Mouse (Mus musculus) heart, postnatal 14 days (tissue): ENCODE measurements around the gene Pde4a. TPM values are rescaled to one million over a fixed set of nuclear protein-coding genes. Genes with fewer than 3 reads are reported as not detected.
A peak's percentile ranks its signal among the peaks of the same experiment; 100 is the strongest.
"Not testable (repeated sequence)": the region's sequence is repeated elsewhere in the genome, so short reads cannot be mapped to it uniquely, and the experiment has no call there.

Source experiments
- DNase-seq, 2 experiments: peaks; one replicate each; pipeline ENCODE4 v3.0.0; 2021 to 2022
- intact Hi-C: fragments of 180-260 bp; cut with DNase I; formaldehyde crosslinking; loops from one replicate; pipeline ENCODE4 v1.15.1; 2025
- total RNA-seq, 2 experiments: library from RNA; stranded (reverse); gene quantifications; 2 replicates each; pipeline ENCODE4 v1.2.3; 2021

Pde4a gene
- total RNA-seq, 2 experiments from 2014 or later = 36.7 to 37.5 TPM

DNA sequence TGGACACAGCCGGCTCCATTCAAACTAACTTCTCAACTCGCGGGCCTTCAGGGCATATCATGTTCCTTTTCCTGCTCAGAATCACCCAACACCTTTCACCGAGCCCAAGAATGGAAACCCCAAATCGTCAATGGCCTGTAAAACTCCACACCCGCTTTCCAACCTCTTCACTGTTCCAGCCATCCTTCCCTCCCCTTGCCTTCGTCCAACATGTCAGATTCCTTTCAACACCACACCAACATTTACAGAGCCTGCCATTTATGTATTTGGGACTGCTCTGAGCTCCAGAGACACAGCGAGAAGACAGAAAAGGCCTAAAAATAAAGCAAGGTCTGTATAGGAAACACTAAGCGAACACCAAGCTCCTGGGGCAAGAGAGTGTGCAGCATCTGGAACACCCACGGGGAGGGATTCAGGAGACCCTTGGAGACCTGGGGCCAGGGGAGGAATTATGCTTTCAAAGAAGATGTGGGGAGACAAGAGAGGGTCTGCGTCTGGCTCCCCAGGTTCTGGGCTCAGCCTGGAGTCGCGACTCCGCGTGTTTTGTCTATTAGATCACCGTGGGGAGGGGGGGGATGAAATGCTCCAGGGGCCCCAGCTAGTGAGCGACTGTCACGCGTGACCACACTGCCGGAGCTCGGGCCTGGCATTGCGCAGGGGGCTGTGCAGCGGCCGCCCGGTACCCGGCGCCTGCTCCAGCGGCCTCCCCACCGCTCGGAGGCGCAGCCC, 72.7 kb downstream of the Pde4a start:
- no peak for DNase-seq
- intact Hi-C loops = loop anchor here (5.0 kb wide), 2 partner anchors 39 to 119 kb away; no protein-coding TSS in a partner anchor

DNA sequence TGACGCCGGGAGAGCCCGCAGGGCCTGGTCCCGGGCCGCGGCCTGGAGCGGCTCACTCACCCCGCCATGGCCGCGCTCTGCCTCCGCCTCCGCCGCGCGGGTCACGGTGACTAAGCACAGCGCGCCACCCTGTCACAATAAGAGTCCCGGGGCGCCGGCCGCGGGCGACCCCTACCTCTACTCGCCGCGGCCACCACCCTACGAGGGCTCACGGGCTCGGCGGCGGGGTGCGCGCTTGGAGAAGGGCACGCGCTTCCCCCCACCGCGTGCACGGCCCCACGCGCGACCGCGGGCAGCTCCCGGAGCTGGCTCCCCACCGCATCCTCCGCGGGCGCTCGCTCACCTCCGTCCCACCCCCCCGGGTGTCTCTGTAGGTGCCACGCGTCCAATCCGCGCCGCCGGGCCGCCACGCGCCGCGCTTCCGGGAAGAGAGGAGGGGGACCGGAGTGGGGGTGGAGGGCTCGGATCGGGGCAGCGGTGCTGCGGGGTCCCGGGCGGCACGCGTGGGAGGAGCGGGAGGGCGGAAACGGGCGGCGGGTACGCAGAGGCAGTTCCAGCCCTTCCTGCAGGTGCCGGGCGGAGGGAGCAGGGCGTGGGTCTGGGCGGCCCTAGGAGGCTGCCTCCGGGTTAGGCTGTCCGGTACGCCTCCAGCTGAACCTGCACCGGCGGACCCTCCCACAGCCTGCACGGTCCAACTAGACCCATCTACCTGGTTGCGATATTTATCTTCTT, 73.4 kb downstream of the Pde4a start, which contains the start of gene Keap1:
TSS of gene Keap1 (minus strand) at position 629 of the 732 bp plus-strand sequence.
- DNase-seq = peak; percentile 88
- intact Hi-C loops = loop anchor here (5.0 kb wide), 2 partner anchors 38 to 118 kb away; no protein-coding TSS in a partner anchor

DNA sequence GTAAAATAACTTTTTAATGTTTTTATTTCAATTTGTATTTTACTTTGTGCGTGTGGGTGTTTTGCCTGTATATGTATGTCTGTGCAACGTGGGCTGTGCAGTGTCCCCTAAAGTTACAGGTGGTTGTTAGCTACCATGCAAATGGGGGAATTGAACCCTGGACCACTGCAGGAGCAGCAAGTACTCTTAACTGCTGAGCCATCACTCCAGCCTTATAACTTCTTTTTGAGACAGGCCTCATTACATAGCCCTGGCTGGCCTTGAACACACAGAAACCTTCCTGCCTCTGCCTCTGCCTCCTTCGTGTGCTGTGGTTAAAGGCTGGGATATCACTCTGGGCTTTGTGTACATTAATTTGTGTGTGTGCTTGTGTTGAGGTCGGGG, 73.9 kb downstream of the Pde4a start:
- no peak for DNase-seq
- intact Hi-C loops = loop anchor here (5.0 kb wide), 2 partner anchors 38 to 118 kb away; no protein-coding TSS in a partner anchor

DNA sequence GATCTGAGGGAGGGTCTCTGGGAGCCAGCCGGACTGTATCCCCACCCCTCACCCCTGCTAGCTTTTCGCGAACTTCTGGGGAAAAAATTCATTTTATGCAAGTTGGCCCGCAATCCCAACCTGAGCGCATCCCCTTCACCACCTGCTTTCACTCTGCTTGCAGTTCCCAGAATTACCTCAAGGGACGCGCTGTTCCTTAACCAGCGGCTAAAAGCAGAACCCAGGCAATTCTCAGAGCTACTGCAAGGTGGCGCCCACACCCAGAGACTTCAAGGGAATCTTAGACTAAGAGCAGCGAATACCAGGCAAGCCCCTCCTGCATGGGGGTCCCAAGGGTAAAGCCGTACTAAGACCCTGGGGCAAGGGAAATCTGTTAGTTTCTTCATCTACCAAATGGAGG, 75.8 kb downstream of the Pde4a start:
- peak; percentile 77 to 87 for DNase-seq
- intact Hi-C loops = no loop called here

DNA sequence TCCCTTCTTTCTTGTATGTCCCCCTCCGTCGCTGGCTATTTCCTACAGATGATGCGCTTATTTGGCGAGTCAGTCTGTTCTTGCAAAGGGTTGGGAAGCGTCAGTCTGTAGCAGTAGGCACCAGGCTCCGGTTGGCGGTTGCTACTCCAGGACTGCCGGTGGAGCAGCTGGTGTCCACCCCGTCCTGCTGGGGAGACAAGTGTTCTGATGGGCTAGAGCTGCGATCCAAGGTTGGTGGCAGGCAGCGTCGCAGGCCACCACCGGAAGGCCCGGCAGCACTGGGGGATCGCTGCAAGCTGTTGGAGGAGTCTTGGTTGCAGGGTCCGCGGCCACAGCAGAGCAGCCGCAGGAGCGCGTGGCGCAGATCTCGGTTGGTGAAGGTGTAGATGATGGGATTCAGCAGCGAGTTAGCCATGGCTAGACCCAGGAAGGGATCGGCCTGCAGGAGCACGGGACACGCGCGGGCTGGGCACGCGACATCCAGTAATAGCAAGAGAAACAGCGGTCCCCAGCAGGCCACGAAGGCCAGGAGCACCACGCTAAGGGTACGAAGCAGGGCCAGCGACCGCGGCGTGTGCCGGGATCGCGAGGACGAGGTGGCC, 78.4 kb downstream of the Pde4a start:
- no peak for DNase-seq
- intact Hi-C loops = loop anchor here (2.0 kb wide), 2 partner anchors 19 to 43 kb away; partner anchors contain the start of gene Kri1

DNA sequence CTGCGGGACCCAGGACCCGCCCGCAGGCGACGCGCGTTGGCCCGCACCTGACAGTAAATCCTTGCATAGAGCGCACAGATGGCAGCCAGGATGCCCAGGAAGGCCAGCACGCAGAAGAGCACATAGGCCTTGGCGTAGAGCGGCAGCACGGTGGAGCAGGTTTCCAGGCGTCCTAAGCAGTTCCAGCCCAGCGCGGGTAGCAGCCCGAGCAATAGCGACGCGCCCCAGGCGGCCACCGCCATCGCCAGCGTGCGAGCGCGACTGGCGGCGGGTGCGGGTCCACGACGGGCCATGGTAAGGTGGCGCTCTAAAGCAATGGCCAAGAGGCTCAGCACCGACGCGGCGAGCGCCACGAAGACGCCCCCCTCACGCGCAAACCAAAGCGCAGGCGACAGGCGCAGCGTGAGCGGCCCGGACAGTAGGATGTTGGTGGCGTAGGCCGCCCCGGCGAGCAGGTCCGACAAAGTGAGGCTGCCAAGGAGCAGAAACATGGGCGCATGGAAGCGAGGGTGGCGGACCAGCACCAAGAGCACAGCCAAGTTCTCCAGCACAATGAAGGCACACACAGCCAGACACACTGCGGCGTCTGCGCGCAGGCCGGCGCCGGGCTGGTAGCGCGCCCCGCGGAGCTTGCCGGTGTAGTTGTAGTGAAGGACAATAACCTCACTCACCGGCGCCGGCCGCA, 79.1 kb downstream of the Pde4a start:
- intact Hi-C loops = no loop called here
- DNase-seq = peak; percentile 26 to 32

DNA sequence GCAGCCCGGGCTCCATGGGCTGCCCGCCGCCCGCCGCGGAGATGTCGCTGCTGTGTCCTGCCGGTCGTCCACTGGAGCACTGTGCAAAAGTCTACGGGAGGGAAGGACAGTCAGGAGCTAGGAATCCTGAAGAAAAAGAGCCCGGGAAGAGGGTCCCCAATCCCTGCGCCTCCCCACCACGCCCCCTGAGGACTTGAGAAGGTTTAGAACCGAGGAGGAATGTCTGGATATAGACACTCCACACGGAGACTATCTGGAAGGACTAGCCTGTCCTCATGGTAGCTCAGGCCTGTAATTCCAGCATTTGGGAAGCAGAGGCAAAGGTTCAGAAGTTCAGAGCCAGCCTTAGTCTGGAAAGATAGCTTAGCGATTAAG, 79.6 kb downstream of the Pde4a start:
- intact Hi-C loops = no loop called here
- no peak for DNase-seq

DNA sequence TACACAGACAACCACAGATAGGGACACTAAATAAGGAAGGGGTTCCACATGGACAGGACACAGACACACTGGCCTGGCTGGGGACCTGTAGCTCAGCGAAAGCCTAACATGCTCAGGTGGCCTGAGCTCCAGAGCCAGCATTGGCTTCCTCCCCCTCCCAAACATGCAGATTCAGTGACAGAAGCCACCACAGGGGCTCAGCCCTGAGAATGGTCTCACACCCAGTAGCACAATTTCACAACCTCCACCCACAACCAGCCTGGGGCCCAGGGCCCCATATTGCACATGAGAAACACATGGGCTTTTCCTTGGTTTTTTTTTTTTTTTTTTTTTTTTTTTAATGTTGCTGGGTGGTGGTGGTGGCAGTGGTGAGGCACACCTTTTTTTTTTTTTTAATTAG, 80.8 kb downstream of the Pde4a start:
- intact Hi-C loops = no loop called here
- no peak for DNase-seq

DNA sequence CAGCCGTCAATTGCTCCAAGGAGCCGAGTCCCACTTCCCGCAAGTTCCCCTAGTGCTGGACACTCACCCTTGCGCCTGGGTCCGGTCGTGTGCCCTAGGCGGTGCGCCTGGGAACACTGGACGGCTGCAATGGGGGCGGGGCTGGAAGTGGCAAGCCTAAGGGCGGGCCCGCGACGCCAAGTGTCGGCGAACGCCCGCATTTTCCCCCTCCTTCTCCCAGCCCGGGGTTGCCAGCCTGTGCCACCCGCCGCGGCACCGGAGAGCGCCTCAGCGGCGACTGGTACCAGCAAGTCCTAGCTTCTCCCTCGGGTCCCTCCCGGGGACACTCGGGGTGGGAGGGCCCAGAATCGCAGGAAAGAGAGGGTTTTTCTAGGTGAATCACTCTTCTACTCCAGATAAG, 82.8 kb downstream of the Pde4a start, which contains the start of gene S1pr5:
TSS of gene S1pr5 (minus strand) at position 118 of the 400 bp plus-strand sequence.
- peak; percentile 45 to 46 for DNase-seq
- intact Hi-C loops = no loop called here

DNA sequence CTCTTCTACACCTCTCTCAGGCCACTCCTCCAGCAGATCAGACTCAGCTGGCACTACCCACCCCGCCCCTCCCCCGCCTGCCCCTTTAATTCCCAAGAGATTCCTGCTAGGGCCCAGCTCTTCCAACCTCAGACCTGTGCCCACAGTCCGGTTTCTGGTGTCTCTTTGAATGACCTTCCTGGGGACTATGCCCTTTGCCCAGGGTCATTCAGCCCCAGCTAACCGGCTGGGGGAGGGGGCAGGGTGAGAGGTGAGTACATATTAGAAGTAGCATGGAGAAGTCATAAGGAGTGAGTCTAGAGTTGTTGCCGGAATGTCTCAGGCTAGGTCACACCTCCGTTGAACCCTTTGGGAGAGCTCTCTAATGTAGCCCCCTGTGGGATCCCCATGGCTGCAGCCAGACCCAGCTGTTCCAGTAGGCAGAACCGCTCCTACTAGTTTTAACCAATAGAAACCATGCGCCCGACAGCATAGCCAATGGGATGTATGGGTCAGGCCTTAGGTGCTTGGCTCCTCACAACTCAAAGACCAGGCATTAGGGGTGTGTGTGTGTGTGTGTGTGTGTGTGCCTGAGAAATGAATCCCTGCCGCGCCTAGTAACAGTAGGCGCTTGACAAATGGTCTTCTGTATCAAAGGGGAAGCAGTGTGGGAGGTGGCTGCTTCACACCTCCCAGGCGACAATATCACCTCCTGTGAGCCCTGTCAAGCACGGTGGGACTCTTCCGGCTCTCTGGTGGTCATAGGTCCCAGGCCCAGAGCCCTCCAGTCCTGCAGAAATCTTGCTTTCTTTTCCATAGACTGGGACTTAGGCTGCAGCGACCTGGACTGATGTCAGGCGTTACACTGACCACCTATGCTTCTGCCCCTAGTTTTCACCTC, 84.4 kb downstream of the Pde4a start:
- intact Hi-C loops = no loop called here

DNA sequence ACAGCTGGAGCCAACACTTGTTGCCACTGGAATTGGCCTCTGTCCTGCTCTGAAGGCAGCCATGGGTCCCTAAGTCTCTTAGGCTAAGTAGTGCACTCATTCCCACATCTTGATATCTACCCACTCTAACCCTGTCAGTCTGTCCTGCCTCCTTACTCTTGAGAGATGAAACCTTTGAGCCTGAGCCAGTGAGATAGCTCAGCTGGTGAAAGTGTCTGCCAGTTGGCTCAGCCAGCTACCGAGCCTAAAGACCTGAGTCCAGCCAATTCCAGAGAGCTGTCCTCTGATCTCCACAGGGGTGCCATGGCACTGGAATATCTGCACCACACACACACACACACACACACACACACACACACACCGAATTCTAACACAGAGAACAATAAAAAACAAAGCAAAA, 85.0 kb downstream of the Pde4a start:
- peak in 1 of 2 experiments; percentile 37 for DNase-seq
- intact Hi-C loops = no loop called here

More for the DNA sequence above, 84.4 kb downstream of the Pde4a start:
- DNase-seq = no peak

DNA sequence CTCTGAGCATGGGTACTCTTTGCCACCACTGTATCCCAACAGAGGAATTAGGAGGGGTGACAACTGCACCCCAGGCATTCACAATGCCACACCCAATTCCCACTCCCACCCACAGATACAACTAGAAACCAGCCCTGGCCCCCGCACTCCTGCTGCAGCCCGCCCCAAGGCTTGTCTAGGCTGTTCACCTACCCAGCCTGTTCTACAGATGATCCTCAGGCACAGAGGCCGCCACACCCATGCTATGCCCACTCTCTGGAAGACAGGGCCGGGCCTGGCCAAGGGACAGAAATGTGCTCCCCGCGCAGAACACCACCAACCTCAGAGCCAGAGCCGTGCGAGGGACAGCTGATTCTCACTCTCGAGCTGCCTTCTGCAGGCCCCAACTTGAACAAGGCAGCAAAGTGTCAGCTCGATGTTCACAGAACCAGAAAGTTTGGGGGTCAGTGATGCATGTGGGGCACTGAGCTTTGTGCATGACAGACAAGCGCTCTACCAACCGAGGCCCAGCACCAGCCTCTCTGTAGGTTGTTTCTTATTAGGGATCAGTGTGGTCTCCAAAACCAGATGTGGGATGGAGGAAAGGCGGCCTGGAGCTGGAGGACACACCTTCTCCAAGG, 85.7 kb downstream of the Pde4a start:
- intact Hi-C loops = no loop called here

DNA sequence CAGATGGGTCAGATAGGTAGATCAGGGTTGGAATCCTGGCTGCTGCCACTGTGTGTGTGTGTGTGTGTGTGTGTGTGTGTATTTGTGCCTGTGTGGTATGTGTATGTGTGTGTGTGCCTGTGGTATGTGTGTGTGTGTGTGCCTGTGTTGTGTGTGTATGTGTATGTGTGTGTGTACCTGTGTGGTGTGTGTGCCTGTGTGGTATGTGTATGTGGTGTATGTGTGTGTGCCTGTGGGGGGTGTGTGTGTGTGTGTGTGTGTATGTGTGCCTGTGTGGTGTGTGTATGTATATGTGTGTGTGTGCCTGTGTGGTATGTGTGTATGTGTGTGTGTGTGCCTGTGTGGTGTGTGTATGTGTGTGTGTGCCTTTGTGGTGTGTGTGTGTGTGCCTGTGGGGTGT, 89.2 kb downstream of the Pde4a start:
- intact Hi-C loops = no loop called here
- DNase-seq = no peak

More for the DNA sequence above, 85.7 kb downstream of the Pde4a start:
- DNase-seq = no peak

DNA sequence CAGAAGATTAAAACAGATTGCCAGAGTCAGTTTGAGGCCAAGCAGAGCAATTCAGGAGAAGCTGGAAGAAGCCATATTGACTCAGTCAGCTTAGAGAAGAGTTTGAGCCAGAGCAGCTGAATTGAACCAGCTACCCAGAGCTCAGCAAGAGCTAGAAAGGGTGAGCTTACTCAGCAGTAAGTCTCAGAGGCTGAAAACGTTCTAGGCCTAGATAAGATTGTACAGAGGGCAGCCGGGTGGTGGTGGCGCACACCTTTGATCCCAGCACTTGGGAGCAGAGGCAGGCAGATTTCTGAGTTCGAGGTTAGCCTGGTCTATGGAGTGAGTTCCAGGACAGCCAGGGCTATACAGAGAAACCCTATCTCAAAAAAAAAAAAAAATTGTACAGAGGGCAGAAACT, 90.8 kb downstream of the Pde4a start:
- intact Hi-C loops, DNase-seq: not testable (repeated sequence)

DNA sequence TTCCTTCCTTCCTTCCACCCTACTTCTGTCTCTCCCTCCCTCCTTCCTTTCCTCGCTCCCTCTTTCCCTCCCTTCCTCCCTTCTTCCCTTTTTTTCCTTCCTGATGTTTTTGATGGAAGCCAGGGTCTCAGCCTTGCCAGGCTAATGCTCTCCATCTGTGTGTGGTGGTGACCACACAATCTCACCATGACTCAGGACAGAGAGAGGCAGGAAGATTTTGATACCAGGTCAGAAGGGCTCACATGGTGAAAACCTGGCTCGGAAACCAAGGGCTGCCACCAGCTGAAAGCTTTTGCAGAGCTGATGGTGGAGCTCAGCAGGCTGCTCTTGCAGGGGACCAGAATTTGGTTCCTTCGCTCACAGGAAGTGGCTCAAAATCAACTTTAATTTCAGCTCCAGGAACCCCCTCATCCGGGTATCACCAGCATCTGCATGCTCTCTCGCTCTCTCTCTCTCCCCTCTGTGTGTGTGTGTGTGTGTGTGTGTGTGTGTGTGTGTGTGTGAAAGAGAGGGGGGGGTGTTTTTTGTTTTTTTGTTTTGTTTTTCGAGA, 95.1 kb downstream of the Pde4a start:
- no peak for DNase-seq
- intact Hi-C loops = no loop called here

DNA sequence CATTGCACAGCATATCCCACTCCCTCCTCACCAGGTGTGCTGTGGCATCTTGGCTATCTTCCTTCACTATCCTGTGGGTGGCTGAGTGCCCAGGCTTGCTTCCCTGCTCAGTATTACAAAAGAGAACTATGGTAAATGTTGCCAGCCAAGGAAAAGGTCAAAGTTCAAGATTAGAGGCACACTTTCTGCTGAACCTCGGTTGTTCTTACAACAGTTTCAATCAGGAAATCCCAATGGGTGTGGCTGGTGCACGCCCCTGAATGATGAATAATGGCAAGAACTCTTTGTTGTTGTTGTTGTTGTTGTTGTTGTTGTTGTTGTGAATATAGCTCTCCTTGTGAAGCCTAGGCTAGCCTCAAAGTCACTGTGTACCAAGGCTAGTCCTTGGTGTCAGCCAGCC, 96.3 kb downstream of the Pde4a start:
- no peak for DNase-seq
- intact Hi-C loops = loop anchor here (2.0 kb wide), 1 partner anchor 19 kb away; no protein-coding TSS in a partner anchor
